Mouse (Mus musculus): ENCODE measurements around the gene Mad1l1. TPM values are rescaled to one million over a fixed set of nuclear protein-coding genes. Genes with fewer than 3 reads are reported as not detected.

Mad1l1 gene
- polyA plus RNA-seq, 1 experiment from 2014 or later, result 27.2 TPM

GRCm38 (mm10) chr5:140221016-140221650, 100.2 kb downstream of the Mad1l1 start:
- Histone ChIP-seq H3K4me1 (ENCODE audit: control insufficient read depth, insufficient read depth, low read length) (no peaks in the 10 kb centered on the region), H3K4me2 (ENCODE audit: low read depth, low read length) (no peak overlapping the region), H3K9me3 (ENCODE audit: control insufficient read depth, low read length) (no peaks in the 10 kb centered on the region), H3K27me3 (ENCODE audit: control insufficient read depth, insufficient read depth, low read length) (no peaks in the 10 kb centered on the region), H3K36me3 (ENCODE audit: control insufficient read depth, insufficient read depth, low read length) (no peaks in the 10 kb centered on the region), H3K4me3 (ENCODE audit: low read depth, low read length) (no peak overlapping the region), H3K27ac (ENCODE audit: low read depth, low read length) (no peak overlapping the region), H3K9ac (replicated peaks; ENCODE audit: low read depth, low read length) (no peak overlapping the region)
- WGBS, result 59% methylated on average over 3 of the region's 3 CpGs
- no peak for ATAC-seq (ENCODE audit: low read depth)

GRCm38 (mm10) chr5:140219252-140219651, 102.1 kb downstream of the Mad1l1 start:
- no peaks in the 10 kb centered on the region for H3K9me3 ChIP-seq (ENCODE audit: control insufficient read depth, low read length)
- H3K9ac ChIP-seq (replicated peaks; ENCODE audit: low read depth, low read length), result no peak overlapping the region
- no peak overlapping the region for H3K4me2 ChIP-seq (ENCODE audit: low read depth, low read length)
- no peak overlapping the region for H3K27ac ChIP-seq (ENCODE audit: low read depth, low read length)
- ATAC-seq (ENCODE audit: low read depth), result no peak
- 89% methylated on average over 1 of the region's 1 CpGs for WGBS
- H3K27me3 ChIP-seq (ENCODE audit: control insufficient read depth, insufficient read depth, low read length), result no peaks in the 10 kb centered on the region
- no peaks in the 10 kb centered on the region for H3K4me1 ChIP-seq (ENCODE audit: control insufficient read depth, insufficient read depth, low read length)
- H3K4me3 ChIP-seq (ENCODE audit: low read depth, low read length), result no peak overlapping the region
- no peaks in the 10 kb centered on the region for H3K36me3 ChIP-seq (ENCODE audit: control insufficient read depth, insufficient read depth, low read length)

- ATAC-seq (ENCODE audit: low read depth), result no peak
- Histone ChIP-seq H3K36me3 (ENCODE audit: control insufficient read depth, insufficient read depth, low read length) (no peaks in the 10 kb centered on the region), H3K27ac (ENCODE audit: low read depth, low read length) (no peak overlapping the region), H3K9me3 (ENCODE audit: control insufficient read depth, low read length) (no peaks in the 10 kb centered on the region), H3K27me3 (ENCODE audit: control insufficient read depth, insufficient read depth, low read length) (no peaks in the 10 kb centered on the region), H3K4me1 (ENCODE audit: control insufficient read depth, insufficient read depth, low read length) (no peaks in the 10 kb centered on the region), H3K9ac (replicated peaks; ENCODE audit: low read depth, low read length) (no peak overlapping the region), H3K4me2 (ENCODE audit: low read depth, low read length) (no peak overlapping the region), H3K4me3 (ENCODE audit: low read depth, low read length) (no peak overlapping the region)
- 45% methylated on average over 2 of the region's 2 CpGs for WGBS
Measured at GRCm38 (mm10) chr5:140217900-140218299, 103.5 kb downstream of the Mad1l1 start.

- H3K9ac ChIP-seq (replicated peaks; ENCODE audit: low read depth, low read length), result no peak overlapping the region
- ATAC-seq (ENCODE audit: low read depth), result no peak
- no peaks in the 10 kb centered on the region for H3K9me3 ChIP-seq (ENCODE audit: control insufficient read depth, low read length)
- H3K27me3 ChIP-seq (ENCODE audit: control insufficient read depth, insufficient read depth, low read length), result no peaks in the 10 kb centered on the region
- no peaks in the 10 kb centered on the region for H3K4me1 ChIP-seq (ENCODE audit: control insufficient read depth, insufficient read depth, low read length)
- 69% methylated on average over 3 of the region's 3 CpGs for WGBS
- H3K36me3 ChIP-seq (ENCODE audit: control insufficient read depth, insufficient read depth, low read length), result no peaks in the 10 kb centered on the region
- H3K4me2 ChIP-seq (ENCODE audit: low read depth, low read length), result no peak overlapping the region
- H3K27ac ChIP-seq (ENCODE audit: low read depth, low read length), result no peak overlapping the region
- H3K4me3 ChIP-seq (ENCODE audit: low read depth, low read length), result no peak overlapping the region
Measured at GRCm38 (mm10) chr5:140217083-140217482, 104.3 kb downstream of the Mad1l1 start.

- Histone ChIP-seq H3K4me2 (ENCODE audit: low read depth, low read length) (no peak overlapping the region), H3K9ac (replicated peaks; ENCODE audit: low read depth, low read length) (no peak overlapping the region), H3K9me3 (ENCODE audit: control insufficient read depth, low read length) (no peaks in the 10 kb centered on the region), H3K27me3 (ENCODE audit: control insufficient read depth, insufficient read depth, low read length) (no peaks in the 10 kb centered on the region), H3K4me1 (ENCODE audit: control insufficient read depth, insufficient read depth, low read length) (no peaks in the 10 kb centered on the region), H3K4me3 (ENCODE audit: low read depth, low read length) (no peak overlapping the region), H3K36me3 (ENCODE audit: control insufficient read depth, insufficient read depth, low read length) (no peaks in the 10 kb centered on the region), H3K27ac (ENCODE audit: low read depth, low read length) (no peak overlapping the region)
- ATAC-seq (ENCODE audit: low read depth), result no peak
- 91% methylated on average over 4 of the region's 4 CpGs for WGBS
Measured at GRCm38 (mm10) chr5:140215471-140216087, 105.8 kb downstream of the Mad1l1 start.

GRCm38 (mm10) chr5:140213001-140213400, 108.4 kb downstream of the Mad1l1 start:
- Histone ChIP-seq H3K27ac (ENCODE audit: low read depth, low read length) (no peak overlapping the region), H3K4me1 (ENCODE audit: control insufficient read depth, insufficient read depth, low read length) (no peaks in the 10 kb centered on the region), H3K9ac (replicated peaks; ENCODE audit: low read depth, low read length) (no peak overlapping the region), H3K4me3 (ENCODE audit: low read depth, low read length) (no peak overlapping the region), H3K9me3 (ENCODE audit: control insufficient read depth, low read length) (no peaks in the 10 kb centered on the region), H3K36me3 (ENCODE audit: control insufficient read depth, insufficient read depth, low read length) (no peaks in the 10 kb centered on the region), H3K27me3 (ENCODE audit: control insufficient read depth, insufficient read depth, low read length) (no peaks in the 10 kb centered on the region), H3K4me2 (ENCODE audit: low read depth, low read length) (no peak overlapping the region)
- WGBS, result 85% methylated on average over 4 of the region's 4 CpGs
- no peak for ATAC-seq (ENCODE audit: low read depth)

GRCm38 (mm10) chr5:140210417-140211184, 110.8 kb downstream of the Mad1l1 start:
- Histone ChIP-seq H3K4me2 (ENCODE audit: low read depth, low read length) (no peak overlapping the region), H3K4me1 (ENCODE audit: control insufficient read depth, insufficient read depth, low read length) (no peaks in the 10 kb centered on the region), H3K9ac (replicated peaks; ENCODE audit: low read depth, low read length) (no peak overlapping the region), H3K36me3 (ENCODE audit: control insufficient read depth, insufficient read depth, low read length) (no peaks in the 10 kb centered on the region), H3K27ac (ENCODE audit: low read depth, low read length) (no peak overlapping the region), H3K4me3 (ENCODE audit: low read depth, low read length) (no peak overlapping the region), H3K9me3 (ENCODE audit: control insufficient read depth, low read length) (no peaks in the 10 kb centered on the region), H3K27me3 (ENCODE audit: control insufficient read depth, insufficient read depth, low read length) (no peaks in the 10 kb centered on the region)
- 83% methylated on average over 6 of the region's 6 CpGs for WGBS
- no peak for ATAC-seq (ENCODE audit: low read depth)

GRCm38 (mm10) chr5:140208743-140209409, 112.5 kb downstream of the Mad1l1 start:
- Histone ChIP-seq H3K27me3 (ENCODE audit: control insufficient read depth, insufficient read depth, low read length) (no peaks in the 10 kb centered on the region), H3K27ac (ENCODE audit: low read depth, low read length) (no peak overlapping the region), H3K4me1 (ENCODE audit: control insufficient read depth, insufficient read depth, low read length) (no peaks in the 10 kb centered on the region), H3K4me2 (ENCODE audit: low read depth, low read length) (no peak overlapping the region), H3K9me3 (ENCODE audit: control insufficient read depth, low read length) (no peaks in the 10 kb centered on the region), H3K9ac (replicated peaks; ENCODE audit: low read depth, low read length) (no peak overlapping the region), H3K36me3 (ENCODE audit: control insufficient read depth, insufficient read depth, low read length) (no peaks in the 10 kb centered on the region), H3K4me3 (ENCODE audit: low read depth, low read length) (no peak overlapping the region)
- WGBS, result 43% methylated on average over 19 of the region's 19 CpGs
- peak; percentile 44; the same call in 1 of the 2 replicates for ATAC-seq (ENCODE audit: low read depth)

All from neural tube, embryonic 14.5 days (tissue).